Mouse (Mus musculus) neutrophil, adult 59 days (primary cell): Measurements from ENCODE around the gene Defa34. TPM values are rescaled to one million over a fixed set of nuclear protein-coding genes. Genes with fewer than 3 reads are reported as not detected.

ENCODE experiments used
- total RNA-seq, 2 experiments: library from RNA; stranded (reverse); gene quantifications; 1 replicate in 1 of 2; 2 replicates in 1 of 2; pipeline ENCODE4 v1.2.4; 2023

Gene Defa34
- total RNA-seq, result not detected

GRCm38 (mm10) chr8:21665497-21665896, at the start of gene Defa34:
Gene Defa34, plus strand, starts transcription at chr8:21665797.

GRCm38 (mm10) chr8:21617883-21618282, 47.7 kb upstream of the Defa34 start, which contains the start of gene Defa26:
Gene Defa26, plus strand, starts transcription at chr8:21618183.

GRCm38 (mm10) chr8:21655480-21655879, 10.1 kb upstream of the Defa34 start, which contains the start of gene Defa17:
Gene Defa17, plus strand, starts transcription at chr8:21655780.

GRCm38 (mm10) chr8:21703545-21703944, 37.9 kb downstream of the Defa34 start, which contains the start of gene AY761184:
Gene AY761184, minus strand, starts transcription at chr8:21703645.

Other genes starting within 250 kb of the Defa34 start
- gene Defa36, start 238.4 kb upstream of the Defa34 start, total RNA-seq, result not detected
- not detected for gene Gm7849, start 209.2 kb upstream of the Defa34 start, total RNA-seq
- not detected for gene Defa20, start 156.5 kb upstream of the Defa34 start, total RNA-seq
- not detected for gene Defa32, start 136.8 kb upstream of the Defa34 start, total RNA-seq
- gene Defa37, start 100.4 kb upstream of the Defa34 start, total RNA-seq, result not detected
- not detected for gene Defa28, start 82.8 kb upstream of the Defa34 start, total RNA-seq
- not detected for gene Gm7861, start 71.3 kb upstream of the Defa34 start, total RNA-seq
- gene Defa26, start 47.6 kb upstream of the Defa34 start, total RNA-seq, result not detected
- not detected for gene Defa17, start 10.0 kb upstream of the Defa34 start, total RNA-seq
- gene AY761184, start 37.8 kb downstream of the Defa34 start, total RNA-seq, result not detected
- gene Defa24, start 68.7 kb downstream of the Defa34 start, total RNA-seq, result not detected
- not detected for gene Defb50, start 157.7 kb downstream of the Defa34 start, total RNA-seq
- gene Defb2, start 174.1 kb downstream of the Defa34 start, total RNA-seq, result not detected
- not detected for gene Defb10, start 193.1 kb downstream of the Defa34 start, total RNA-seq
- gene Defb9, start 219.6 kb downstream of the Defa34 start, total RNA-seq, result not detected
- not detected for gene Defb11, start 240.6 kb downstream of the Defa34 start, total RNA-seq